Mouse (Mus musculus) ES-E14 (cell line): ENCODE data around the gene Il4ra. TPM values are rescaled to one million over a fixed set of nuclear protein-coding genes. Genes with fewer than 3 reads are reported as not detected.

Source experiments
- DNase-seq: peaks from one replicate; pipeline ENCODE4 v3.0.0-alpha.2; 2013; ENCODE audit warnings: low read depth, low spot score
- H3K27ac ChIP-seq: 2 replicates; pipeline ENCODE4 v1.5.1; 2012; ENCODE audit warnings: low read depth, mild to moderate bottlenecking, low read length, moderate library complexity, mixed read lengths; ENCODE audit not compliant: poor library complexity, insufficient read depth, severe bottlenecking
- H3K36me3 ChIP-seq: 2 replicates; pipeline ENCODE4 v1.6.1; 2012; ENCODE audit warnings: mild to moderate bottlenecking, low read length, moderate library complexity, mixed read lengths; ENCODE audit not compliant: control insufficient read depth, poor library complexity, insufficient read depth, severe bottlenecking
- H3K4me1 ChIP-seq, 2 experiments: fragments of 150-350 bp in 1 of 2; sonication (generic) in 1 of 2; 2 replicates each; pipeline ENCODE4 v1.6.1; 2012; ENCODE audit warnings: low read length in 2 of 2, mild to moderate bottlenecking in 1 of 2, mixed read lengths in 1 of 2; ENCODE audit not compliant: control insufficient read depth in 2 of 2, insufficient read depth in 2 of 2, poor library complexity in 1 of 2
- H3K4me3 ChIP-seq, 2 experiments: fragments of 150-350 bp in 1 of 2; sonication (generic) in 1 of 2; 2 replicates each; pipeline ENCODE4 v1.5.1; 2012; ENCODE audit warnings: low read length in 2 of 2, low read depth in 1 of 2, mild to moderate bottlenecking in 1 of 2, mixed read lengths in 1 of 2; ENCODE audit not compliant: insufficient read depth in 1 of 2, poor library complexity in 1 of 2, severe bottlenecking in 1 of 2
- H3K9ac ChIP-seq: 2 replicates; pipeline ENCODE4 v1.6.1; 2012; ENCODE audit warnings: low read depth, mild to moderate bottlenecking, low read length, mixed read lengths; ENCODE audit not compliant: poor library complexity, insufficient read depth, severe bottlenecking
- H3K9me3 ChIP-seq: fragments of 150-350 bp; sonication (generic); 2 replicates; pipeline ENCODE4 v1.6.1; 2012; ENCODE audit warnings: low read depth, mild to moderate bottlenecking, low read length; ENCODE audit not compliant: control insufficient read depth, insufficient read depth
- CHD2 ChIP-seq: IDR thresholded peaks from 2 replicates; pipeline ENCODE4 v1.6.1; 2014; ENCODE audit warnings: mild to moderate bottlenecking, low read depth, low read length, inconsistent platforms
- HCFC1 ChIP-seq: IDR thresholded peaks from 2 replicates; pipeline ENCODE4 v1.6.1; 2012; ENCODE audit warnings: low read length, inconsistent platforms, borderline replicate concordance; ENCODE audit not compliant: insufficient read depth
- MAFK ChIP-seq: IDR thresholded peaks from 2 replicates; pipeline ENCODE4 v1.6.1; 2014; ENCODE audit warnings: mild to moderate bottlenecking, low read depth, low read length, inconsistent platforms; ENCODE audit not compliant: insufficient read depth
- ZC3H11A ChIP-seq: IDR thresholded peaks from 2 replicates; pipeline ENCODE4 v1.6.1; 2012; ENCODE audit warnings: low read depth, mild to moderate bottlenecking, inconsistent platforms, low read length, borderline replicate concordance
- ZNF384 ChIP-seq: IDR thresholded peaks from 2 replicates; pipeline ENCODE4 v1.6.1; 2012; ENCODE audit warnings: low read depth, low read length, inconsistent platforms
- in situ Hi-C, 2 experiments: fragments of 600-800 bp; cut with MboI; formaldehyde crosslinking; loops; one replicate each; pipeline ENCODE4 v1.15.1; 2025; ENCODE audit warnings: low sequenced_read_pairs in 2 of 2, inconsistent platforms in 1 of 2; ENCODE audit not compliant: unreplicated experiment in 2 of 2
- total RNA-seq: library from RNA; depleted of rRNA; stranded (reverse); fragments of 300-350 nt; gene quantifications from 2 replicates; pipeline ENCODE4 v1.2.3, GENCODE M21; 2012

Gene Il4ra
- total RNA-seq, 1 experiment, result 3.4 TPM

DNA sequence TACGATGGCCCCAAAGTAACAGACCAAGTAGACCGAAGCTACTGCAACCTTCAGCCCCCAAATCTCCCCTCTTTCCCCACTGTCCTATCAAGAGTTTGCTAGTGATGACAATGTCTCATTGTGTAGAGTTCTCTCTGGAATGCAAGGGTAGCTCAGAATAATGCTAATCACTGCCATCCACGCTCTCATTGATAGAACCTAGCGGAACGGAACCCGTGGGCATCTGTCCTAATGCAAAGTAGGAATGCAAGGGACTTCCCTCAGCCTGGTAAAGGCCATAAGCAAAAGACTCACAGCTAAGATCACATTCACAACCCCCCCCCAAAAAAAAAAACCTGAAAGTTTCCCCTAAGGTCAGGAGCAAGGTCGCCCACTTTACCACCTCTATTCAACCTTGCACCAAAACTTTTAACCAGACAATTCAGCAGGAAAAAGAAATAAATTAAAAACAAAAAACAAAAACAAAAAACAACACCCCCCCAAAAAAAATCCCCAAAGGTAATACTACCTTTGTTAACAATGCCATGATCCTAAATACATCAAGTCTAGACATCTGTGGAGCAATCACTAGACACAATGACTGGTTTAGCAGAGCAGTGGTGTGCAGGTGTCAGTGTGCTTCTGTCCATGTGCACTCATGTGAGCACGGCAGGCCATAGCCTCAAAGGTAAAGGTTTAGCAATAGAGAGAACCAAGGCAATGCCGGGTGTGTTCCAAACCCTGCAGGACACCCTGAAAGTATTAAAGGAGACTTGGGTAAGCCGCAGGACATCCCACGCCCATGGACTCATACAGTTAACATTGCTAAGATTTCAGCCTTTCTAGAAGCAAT lies 45.8 kb downstream of the Il4ra start:
- Histone ChIP-seq H3K9ac (no peak overlapping the region), H3K27ac (no peak overlapping the region), H3K4me1 (no peaks in the 10 kb centered on the region), H3K4me3 (no peak overlapping the region), H3K36me3 (no peaks in the 10 kb centered on the region), H3K9me3 (no peaks in the 10 kb centered on the region)
- no peak for DNase-seq
- in situ Hi-C loops, result no loop called here
- TF ChIP-seq MAFK, result no peak
- TF ChIP-seq ZNF384, result no peak
- no peak for TF ChIP-seq HCFC1
- no peak for TF ChIP-seq CHD2
- no peak for TF ChIP-seq ZC3H11A

DNA sequence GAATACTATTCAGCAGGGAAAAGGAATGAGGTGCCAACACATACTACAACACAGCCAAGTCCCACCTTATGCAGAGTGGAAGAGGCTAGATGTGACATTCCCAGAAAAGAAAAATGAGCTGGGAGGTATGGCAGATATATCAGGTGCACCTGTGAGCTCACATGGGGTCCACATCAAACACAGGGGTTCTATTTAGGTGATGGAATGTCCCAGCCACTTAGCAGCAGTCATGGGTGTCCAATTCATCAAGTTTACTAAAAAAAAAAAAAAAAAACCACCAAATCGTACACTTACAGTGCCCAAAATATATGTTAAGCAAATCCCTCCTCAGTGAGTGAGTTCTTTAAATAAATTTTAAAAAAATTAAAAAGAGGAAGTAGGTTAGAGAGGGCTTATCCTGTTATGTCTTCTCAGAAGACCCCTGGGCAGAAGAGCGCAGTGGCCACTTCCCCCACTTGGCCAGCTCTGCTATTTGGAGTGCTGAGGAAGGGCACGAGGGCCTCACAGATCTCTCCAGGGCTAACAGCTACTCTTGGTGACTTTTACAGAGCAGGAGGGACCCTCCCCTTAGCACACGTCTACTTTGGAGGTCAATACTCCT lies 47.6 kb downstream of the Il4ra start:
- Histone ChIP-seq H3K9me3 (no peaks in the 10 kb centered on the region), H3K9ac (no peak overlapping the region), H3K4me1 (no peaks in the 10 kb centered on the region), H3K36me3 (no peaks in the 10 kb centered on the region), H3K27ac (no peak overlapping the region), H3K4me3 (no peak overlapping the region)
- no peak for DNase-seq
- in situ Hi-C loops, result no loop called here
- TF ChIP-seq MAFK (no peak), ZNF384 (no peak), CHD2 (no peak), ZC3H11A (no peak)

DNA sequence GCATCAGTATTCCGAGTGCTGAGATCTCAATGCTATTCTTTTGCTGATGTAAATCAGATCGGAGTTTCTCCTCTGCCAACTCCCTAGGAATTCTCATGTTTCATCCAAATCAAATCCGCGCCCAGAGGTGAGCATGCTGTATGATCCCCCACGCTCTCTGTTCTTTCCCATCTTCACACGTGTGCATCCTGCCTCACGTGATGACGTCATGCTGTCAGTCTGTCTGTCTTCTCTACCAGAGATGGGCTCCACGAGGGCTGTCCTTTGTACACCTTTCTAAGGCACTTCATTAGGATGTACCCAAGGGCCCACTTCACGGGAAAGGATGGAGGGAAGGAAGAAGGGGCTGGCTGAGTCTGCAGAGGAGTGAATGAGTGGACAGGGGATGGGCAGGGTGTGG lies 48.2 kb downstream of the Il4ra start:
- Histone ChIP-seq H3K9ac (no peak overlapping the region), H3K36me3 (no peaks in the 10 kb centered on the region), H3K4me3 (no peak overlapping the region), H3K9me3 (no peaks in the 10 kb centered on the region), H3K27ac (no peak overlapping the region), H3K4me1 (no peaks in the 10 kb centered on the region)
- no peak for TF ChIP-seq ZNF384
- TF ChIP-seq CHD2, result no peak
- TF ChIP-seq MAFK, result no peak
- no peak for TF ChIP-seq ZC3H11A
- no peak for TF ChIP-seq HCFC1
- DNase-seq, result no peak
- in situ Hi-C loops, result no loop called here

DNA sequence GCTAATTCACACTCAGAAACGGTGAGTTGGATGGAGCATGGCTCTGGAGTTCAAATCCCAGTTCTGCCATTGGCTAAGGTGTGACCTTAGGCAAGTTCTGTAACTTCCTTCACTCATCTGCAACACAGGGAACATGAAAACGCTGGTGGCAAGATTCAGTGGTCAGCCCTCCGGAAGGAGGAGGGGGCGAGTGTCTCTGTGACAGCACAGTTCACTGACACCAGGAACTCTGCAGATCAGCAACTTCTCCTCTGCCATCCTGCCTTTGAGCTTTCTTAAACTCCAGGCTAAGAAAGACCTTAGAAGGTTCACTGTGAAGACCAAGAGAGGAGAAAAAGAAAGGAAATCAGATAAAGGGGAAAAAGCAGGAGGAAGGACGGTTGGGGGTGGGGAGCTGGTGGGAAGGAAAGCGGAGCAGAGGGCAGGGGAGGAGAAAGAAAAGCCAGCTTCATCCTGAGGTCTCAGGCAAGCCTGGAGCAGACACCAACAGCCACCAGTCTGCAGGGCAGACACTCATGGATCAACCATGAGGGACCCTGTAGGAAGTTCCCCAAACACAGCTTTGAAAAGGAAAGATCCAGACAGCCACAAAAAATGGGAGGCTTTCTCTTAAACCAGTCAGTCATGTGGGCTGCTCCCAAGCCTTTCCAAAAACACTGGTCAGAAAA lies 48.8 kb downstream of the Il4ra start:
- Histone ChIP-seq H3K4me1 (no peaks in the 10 kb centered on the region), H3K9me3 (no peaks in the 10 kb centered on the region), H3K4me3 (no peak overlapping the region), H3K9ac (no peak overlapping the region), H3K36me3 (no peaks in the 10 kb centered on the region), H3K27ac (no peak overlapping the region)
- in situ Hi-C loops, result no loop called here
- TF ChIP-seq CHD2, result no peak
- no peak for TF ChIP-seq HCFC1
- TF ChIP-seq ZC3H11A, result no peak
- TF ChIP-seq MAFK, result no peak
- no peak for TF ChIP-seq ZNF384
- DNase-seq, result no peak
